In the genomic region with DNA sequence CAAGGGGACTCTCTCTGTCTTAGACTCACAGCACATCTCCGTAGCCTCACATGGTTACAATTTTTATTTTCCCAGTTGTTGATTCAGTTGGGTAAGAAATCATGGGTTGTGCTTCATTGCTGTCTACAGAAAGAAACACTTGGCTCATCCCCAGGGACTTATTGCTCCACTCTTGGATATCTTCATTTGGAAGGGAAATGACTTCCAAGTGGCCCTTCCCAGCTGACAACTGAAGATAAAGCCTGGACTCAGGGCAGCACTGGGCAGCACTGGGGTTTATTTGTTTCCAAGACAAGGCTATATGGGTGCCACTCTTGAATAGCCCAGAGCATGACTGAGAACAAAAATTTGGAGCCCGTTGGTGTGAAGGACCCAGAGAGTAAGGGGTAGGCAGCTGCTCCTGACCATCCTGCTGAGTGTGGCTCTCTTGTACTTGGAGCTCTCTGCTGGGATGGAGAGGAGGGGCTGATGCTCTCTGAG, we compare ENCODE assay signal across 15 mouse cellular contexts. TPM values are rescaled to one million over a fixed set of nuclear protein-coding genes. Genes with fewer than 3 reads are reported as not detected.
DNase-seq lines count a peak whose midpoint lies in the region; ATAC-seq and TF ChIP-seq lines count a peak whose summit lies in the region.
"Had no signal": no experiment of that assay in that cellular context is flagged by ENCODE, and none has a peak within 500 bp of the region (broad histone marks: within the 10 kb centered on the region; RNA-seq: fewer than 3 reads in every experiment).

No protein-coding gene starts in this region.

- TF ChIP-seq CTCF in layer of hippocampus, adult 2 months (conservative IDR thresholded peaks at IDR 0.05), result no peak

- H3K36me3 ChIP-seq in midbrain, embryonic 15.5 days (replicated peaks), result peaks cover 15% of the 10 kb centered on the region; the same call in 1 of the 2 replicates

- 79% methylated on average over 2 of the region's 2 CpGs for WGBS in midbrain, embryonic 15.5 days

- DNase-seq in adrenal gland, postnatal 10 days, result peak; percentile 45
- DNase-seq in adrenal gland, postnatal 4 days (ENCODE audit: low spot score in 2 of 2), result no peak
- DNase-seq in layer of hippocampus, adult 2 months (ENCODE audit: low spot score in 2 of 2), result no peak
- no peak for DNase-seq in layer of hippocampus, adult 18-20 months (ENCODE audit: low spot score in 2 of 2)
- DNase-seq in adipocyte (ENCODE audit: low spot score), result peak; percentile 97
- peak; percentile 41 for DNase-seq in heart, postnatal 25 days (ENCODE audit: low spot score)
- DNase-seq in right cerebral cortex, adult 18-20 months, result no peak
- DNase-seq: thymus, postnatal 36 days had no signal

- H3K27me3 ChIP-seq in midbrain, embryonic 15.5 days (replicated peaks), result no peaks in the 10 kb centered on the region
- H3K27me3 ChIP-seq: embryonic facial prominence, embryonic 13.5 days; midbrain, embryonic 13.5 days had no signal

- no peaks in the 10 kb centered on the region; the same call in 1 of the 2 replicates for H3K4me1 ChIP-seq in midbrain, embryonic 15.5 days
- H3K4me1 ChIP-seq: forebrain, embryonic 10.5 days had no signal

- no peak overlapping the region for H3K4me2 ChIP-seq in midbrain, embryonic 15.5 days
- H3K4me2 ChIP-seq: embryonic facial prominence, embryonic 13.5 days; midbrain, embryonic 13.5 days had no signal

- H3K27ac ChIP-seq in layer of hippocampus, adult 2 months, result peak overlapping the region; percentile 34; the same call in 1 of the 2 replicates
- H3K27ac ChIP-seq in midbrain, embryonic 15.5 days, result no peak overlapping the region
- H3K27ac ChIP-seq: embryonic facial prominence, embryonic 13.5 days; forebrain, embryonic 10.5 days; kidney, postnatal 0 days; limb, embryonic 10.5 days; midbrain, embryonic 13.5 days; stomach, postnatal 0 days had no signal

- intact Hi-C loops in heart, postnatal 25 days (cut with DNase I), result no loop called here

- no peak for ATAC-seq in midbrain, embryonic 15.5 days (replicated peaks)
- ATAC-seq: midbrain, embryonic 13.5 days had no signal

- H3K9ac ChIP-seq in midbrain, embryonic 15.5 days, result no peak overlapping the region
- H3K9ac ChIP-seq: embryonic facial prominence, embryonic 13.5 days; midbrain, embryonic 13.5 days had no signal

- H3K4me3 ChIP-seq in layer of hippocampus, adult 2 months, result no peak overlapping the region
- H3K4me3 ChIP-seq in midbrain, embryonic 15.5 days, result no peak overlapping the region
- H3K4me3 ChIP-seq: embryonic facial prominence, embryonic 13.5 days; forebrain, embryonic 10.5 days; limb, embryonic 10.5 days; midbrain, embryonic 13.5 days had no signal

- no peaks in the 10 kb centered on the region for H3K9me3 ChIP-seq in midbrain, embryonic 15.5 days
- H3K9me3 ChIP-seq: embryonic facial prominence, embryonic 13.5 days; limb, embryonic 10.5 days; midbrain, embryonic 13.5 days had no signal

RNA-seq across cellular contexts. Expression of a gene that starts 56.8 kb away (rescaled TPM):
- 10 to 100 TPM; 20.3 to 23.7 TPM for total RNA-seq in adrenal gland, postnatal 10 days (2021)
- 10 to 100 TPM; 28.4 to 29.9 TPM for total RNA-seq in adrenal gland, postnatal 4 days (2021)
- 10 to 100 TPM; 74.7 to 82.1 TPM for total RNA-seq in layer of hippocampus, adult 2 months (2021)
- 10 to 100 TPM; 66.1 to 67.7 TPM for total RNA-seq in layer of hippocampus, adult 18-20 months (2021)
- 10 to 100 TPM; 25.7 to 33.4 TPM for total RNA-seq in heart, postnatal 25 days (2021)
- polyA plus RNA-seq in midbrain, embryonic 15.5 days (2015; fragmentation: Nextera tagmentation; extraction: Ambion mirVana), result 32.5 and 35.4 TPM in 2 replicates

Comparison
In these comparisons a context has a peak if more than half of its experiments do, and no peak if none do; other contexts are left out.
1. DNase-seq: peak in adrenal gland, postnatal 10 days (single experiment), adipocyte (single experiment) and heart, postnatal 25 days (single experiment); none in adrenal gland, postnatal 4 days (0 of 2), layer of hippocampus, adult 2 months (0 of 2), layer of hippocampus, adult 18-20 months (0 of 2) and right cerebral cortex, adult 18-20 months (single experiment).